Mouse (Mus musculus): Measurements from ENCODE around the gene Gm815.

Gene Gm815

DNA sequence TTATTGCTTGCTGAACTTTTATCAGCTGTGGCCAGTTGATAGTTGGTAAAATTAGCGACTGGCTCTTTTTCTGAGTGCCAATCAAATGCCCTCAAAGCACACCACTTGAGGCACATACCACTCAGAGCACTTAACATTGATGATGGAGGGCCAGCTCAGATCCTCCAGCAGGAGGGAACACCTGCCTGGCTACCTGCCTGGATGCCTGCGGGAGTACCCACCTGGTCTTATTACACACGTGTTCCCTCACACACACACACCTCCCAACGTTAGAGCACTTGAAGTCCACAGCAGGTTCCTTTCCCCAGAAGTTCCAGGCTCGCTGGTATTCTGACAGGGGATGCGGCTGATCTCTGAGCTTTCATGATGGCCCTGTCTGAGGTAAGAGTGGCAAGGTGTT lies at the start of gene Gm815:
Gene Gm815 (plus strand): TSS at position 266 of the 400 bp plus-strand sequence.
- no peak for DNase-seq (ENCODE audit: low spot score)

DNA sequence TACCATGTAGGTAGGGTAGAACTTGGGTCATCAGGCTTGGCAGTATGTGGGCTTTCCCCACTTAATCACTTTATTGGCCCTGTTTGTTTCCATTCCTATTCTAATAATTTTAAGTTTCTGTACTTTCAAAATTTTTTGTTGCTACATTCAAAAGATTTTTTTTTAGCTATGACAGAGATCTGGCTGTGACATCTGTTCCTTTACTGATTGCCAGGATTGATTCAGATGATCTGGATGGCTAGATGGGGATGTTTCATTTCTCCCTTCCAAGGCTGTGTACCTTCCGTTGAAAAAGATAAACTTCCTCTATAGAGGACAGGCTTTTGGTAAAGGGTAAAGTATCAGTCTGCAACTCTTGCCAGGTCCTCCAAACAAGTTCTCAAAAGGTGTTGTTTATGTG lies 48.1 kb upstream of the Gm815 start:
- DNase-seq (ENCODE audit: low spot score): no peak

GRCm38 (mm10) chr19:26843896-26844295 lies 41.8 kb upstream of the Gm815 start:
- DNase-seq (ENCODE audit: low spot score): no peak

DNA sequence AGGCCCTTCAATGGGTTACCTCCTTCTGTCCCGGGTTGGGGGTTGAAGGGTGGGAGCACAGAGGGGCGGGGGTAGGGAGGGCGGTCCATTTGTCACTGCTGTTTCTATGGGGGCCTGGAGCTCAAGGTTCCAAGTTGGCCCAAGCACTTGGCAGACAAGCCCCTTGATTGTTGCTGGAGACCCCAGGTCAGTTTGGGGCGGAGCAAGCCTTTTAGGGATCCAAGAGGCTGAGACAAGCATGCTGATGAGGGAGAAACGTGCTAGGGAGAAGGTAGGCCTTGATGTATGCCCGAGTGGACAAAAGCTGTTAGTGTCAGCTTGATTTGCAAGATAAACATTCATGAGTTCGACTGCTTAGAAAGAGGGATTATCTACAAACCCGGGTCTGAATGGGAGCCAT lies 40.9 kb upstream of the Gm815 start:
- DNase-seq (ENCODE audit: low spot score): no peak

DNA sequence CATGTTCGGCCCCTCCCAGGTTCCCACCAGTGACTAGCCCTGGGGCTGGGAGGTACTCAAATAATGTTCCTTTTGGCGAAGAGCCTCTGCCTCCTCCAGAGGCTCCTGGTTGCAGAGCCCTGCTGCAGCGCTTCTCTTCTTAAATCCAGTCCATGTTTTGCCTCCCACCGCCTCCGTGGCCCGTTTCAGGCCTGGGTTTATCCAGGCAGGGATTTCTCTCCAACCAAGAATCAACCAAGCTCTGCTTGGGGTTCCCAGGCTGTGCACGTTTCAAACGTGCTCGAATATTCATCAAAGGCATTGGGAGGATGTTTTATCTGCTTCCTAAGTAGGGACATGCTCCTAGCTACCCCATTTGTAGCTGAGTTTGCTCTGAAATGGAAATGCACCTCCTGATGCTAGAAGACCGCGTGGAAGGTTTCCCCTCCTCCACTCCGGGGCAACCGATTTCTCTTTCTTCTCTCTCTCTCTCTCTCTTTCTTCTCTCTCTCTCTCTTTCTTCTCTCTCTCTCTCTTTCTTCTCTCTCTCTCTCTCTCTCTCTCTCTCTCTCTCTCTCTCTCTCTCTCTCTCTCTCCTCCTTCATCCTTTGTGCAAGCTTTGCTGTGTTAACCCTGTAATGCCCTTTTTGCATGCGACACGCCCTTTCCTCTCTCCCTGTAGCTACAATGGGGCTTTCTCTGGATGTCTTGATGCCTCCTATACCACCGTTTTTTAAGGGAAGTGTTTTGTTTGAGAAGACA lies 40.2 kb upstream of the Gm815 start:
- peak; percentile 91 for DNase-seq (ENCODE audit: low spot score)

- no peak for DNase-seq (ENCODE audit: low spot score)
Measured at GRCm38 (mm10) chr19:26846017-26846285, 39.7 kb upstream of the Gm815 start.

DNA sequence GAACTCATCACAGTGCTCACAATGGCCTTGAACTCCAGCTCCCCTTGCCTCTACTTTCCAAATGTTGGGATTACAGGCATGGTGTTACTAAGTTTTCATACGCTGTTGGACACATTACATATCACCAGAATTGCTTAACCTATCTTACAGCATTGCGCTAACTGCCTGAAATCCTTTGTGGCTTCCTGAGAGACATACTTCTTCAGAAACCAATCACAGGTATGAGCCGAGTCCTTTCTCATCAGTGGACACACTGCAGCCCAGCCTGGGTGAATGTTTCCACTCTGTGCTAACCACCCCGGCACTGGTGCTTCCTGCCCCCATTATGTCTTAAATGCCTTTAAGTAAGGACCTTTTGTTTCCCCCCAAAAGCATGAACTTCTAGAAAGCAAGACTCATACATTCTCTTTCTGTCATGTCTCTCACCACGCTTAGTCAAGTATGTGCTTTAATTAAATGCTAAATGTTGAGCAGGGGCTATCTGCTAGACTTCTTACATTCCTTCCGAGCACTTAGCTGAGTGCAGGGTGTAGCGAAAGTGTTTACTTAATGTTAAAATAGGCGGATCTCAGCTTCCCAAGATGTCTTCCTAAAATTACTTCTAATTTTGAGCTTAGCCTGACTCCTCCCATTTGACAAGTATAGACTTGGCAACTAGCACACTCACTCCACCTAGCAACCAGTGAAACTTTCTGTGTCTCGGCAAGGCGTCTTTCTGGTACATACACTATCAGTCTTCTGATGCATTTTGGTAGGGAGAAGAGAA lies 34.5 kb upstream of the Gm815 start:
- no peak for DNase-seq (ENCODE audit: low spot score)

DNA sequence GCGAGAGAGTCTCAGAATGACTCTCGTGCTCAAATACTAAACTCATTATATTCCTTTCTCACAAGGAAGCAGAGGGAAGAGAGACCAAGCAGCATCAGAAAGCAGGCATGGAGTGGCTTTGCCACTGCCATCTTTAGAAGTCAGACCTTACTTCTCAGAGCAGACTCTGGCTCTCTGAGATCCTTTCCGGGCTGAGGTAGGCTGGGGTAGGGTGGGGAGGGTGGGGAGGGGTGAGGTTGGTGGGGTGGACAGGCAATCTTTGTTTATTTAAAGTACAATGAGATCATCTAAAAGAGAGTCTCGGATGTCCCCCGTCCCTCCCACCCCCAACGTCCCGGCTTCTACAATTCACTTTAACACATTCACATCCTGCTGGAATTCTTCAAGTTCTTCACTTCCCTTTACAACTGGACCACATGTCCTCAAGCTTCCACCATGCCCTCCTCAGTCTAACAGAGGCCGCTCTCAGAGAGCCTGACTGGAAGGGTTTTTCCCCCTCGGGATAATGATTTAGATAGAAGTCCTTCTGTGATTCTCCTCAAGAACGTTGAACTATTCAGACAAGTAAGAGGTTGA lies 33.3 kb upstream of the Gm815 start:
- no peak for DNase-seq (ENCODE audit: low spot score)

DNA sequence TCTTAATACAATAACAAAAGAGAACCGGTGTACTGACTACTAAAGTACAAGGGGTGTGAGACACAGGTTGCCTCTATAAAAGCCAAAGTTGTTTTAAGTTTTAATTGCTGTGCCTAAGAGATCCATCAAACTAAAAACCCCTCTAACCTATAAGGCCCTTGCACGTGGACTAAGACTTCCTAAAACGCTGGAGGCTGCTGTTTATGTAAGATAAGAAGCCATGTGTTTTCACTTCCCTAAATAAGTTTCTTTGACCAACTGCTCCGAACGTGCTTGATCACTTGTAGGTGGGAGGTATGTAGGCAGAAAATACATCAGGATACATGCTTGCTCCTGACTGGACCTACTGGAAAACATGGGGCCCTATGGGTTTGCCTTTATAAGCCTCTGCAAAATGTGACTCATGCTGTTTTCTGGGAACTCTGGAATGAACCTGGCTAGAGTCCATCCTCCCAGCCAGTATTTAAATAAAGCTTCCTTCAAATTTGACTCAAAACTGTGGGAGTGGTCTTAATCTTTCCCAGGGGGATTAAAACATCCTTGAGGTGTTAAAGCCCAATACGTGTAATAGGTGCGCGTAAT lies 31.9 kb upstream of the Gm815 start:
- peak; percentile 44 for DNase-seq (ENCODE audit: low spot score)

DNA sequence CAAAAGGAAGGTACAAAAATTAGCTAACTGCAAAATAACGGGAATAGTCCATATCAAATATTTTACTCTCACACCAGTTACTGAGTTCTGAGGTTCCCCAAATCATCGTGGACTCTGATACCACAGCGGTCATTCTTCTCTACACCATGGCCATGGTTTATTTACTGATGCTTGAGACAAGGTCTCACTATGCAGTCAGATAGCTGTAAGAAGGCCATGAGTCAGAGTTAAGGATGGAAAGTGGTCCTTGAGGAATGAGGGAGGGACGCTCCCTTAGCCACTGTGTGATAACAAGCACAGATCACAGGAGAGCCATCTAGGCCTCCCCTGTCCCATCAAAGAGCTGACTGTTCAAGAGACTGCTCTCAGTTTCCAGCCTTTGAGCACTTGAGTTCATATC lies 31.0 kb upstream of the Gm815 start:
- DNase-seq (ENCODE audit: low spot score): no peak

GRCm38 (mm10) chr19:26855152-26855551 lies 30.5 kb upstream of the Gm815 start:
- no peak for DNase-seq (ENCODE audit: low spot score)

DNA sequence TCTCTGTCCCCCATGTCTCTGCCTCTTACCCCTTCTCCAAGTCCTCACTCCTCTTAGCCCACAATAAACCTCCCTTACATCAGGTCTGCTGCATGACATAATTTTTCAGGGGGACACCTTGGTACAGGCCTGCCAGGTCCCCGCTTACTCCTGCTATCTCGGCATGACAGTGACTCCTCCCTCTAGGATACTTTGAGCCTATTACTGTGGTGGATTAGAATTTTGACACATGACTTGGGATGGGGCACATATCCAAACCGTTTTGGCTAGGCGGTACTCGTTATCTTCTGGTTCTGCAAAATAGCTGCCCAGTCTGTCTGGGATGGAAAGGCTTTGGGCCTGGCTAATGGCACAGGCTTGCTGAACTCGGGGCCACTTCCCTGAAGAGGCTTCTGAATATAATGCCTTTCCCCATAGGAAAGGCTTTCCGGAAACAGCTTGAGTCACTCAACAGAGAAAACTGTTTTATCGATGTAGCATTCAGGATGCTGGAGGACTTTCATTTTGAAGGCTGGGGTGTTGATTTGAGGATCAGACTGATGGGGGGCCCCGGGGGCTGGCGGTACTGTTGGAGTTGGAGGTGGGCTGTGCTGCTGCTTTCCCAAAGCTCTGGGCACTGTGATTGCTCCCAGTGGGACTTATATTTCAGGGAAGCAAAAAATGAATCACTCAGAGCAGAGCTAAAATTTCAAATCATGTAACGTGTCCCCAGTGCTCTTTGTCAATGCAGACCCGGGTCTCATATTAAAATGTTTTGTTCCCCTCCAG lies 27.1 kb upstream of the Gm815 start:
- no peak for DNase-seq (ENCODE audit: low spot score)

GRCm38 (mm10) chr19:26859195-26859570 lies 26.5 kb upstream of the Gm815 start:
- no peak for DNase-seq (ENCODE audit: low spot score)

- peak; percentile 8 for DNase-seq (ENCODE audit: low spot score)
Measured at GRCm38 (mm10) chr19:26863662-26864061, 22.0 kb upstream of the Gm815 start.

- no peak for DNase-seq (ENCODE audit: low spot score)
Measured at GRCm38 (mm10) chr19:26864975-26865690, 20.5 kb upstream of the Gm815 start.

GRCm38 (mm10) chr19:26865736-26866135 lies 19.9 kb upstream of the Gm815 start:
- no peak for DNase-seq (ENCODE audit: low spot score)

- no peak for DNase-seq (ENCODE audit: low spot score)
Measured at GRCm38 (mm10) chr19:26869591-26869990, 16.1 kb upstream of the Gm815 start.

DNA sequence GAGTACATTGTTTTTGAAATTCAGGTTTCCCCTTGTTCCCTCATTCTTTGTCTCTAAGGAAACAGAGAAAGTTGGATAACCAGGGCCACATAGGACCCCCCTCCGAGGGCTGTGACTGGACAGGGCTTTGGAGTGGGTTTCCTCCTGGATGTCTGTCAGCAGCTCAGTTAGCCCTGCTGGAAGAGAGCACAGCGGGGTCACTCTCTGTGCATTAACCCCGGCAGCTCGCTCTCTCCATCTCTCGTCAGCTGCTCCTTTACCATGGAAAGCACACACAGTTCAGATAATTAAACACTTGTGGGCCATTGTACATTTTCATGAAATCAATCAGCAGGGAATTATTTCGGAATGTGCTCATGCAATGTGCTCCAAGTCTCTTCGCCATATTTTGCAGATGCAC lies 15.4 kb upstream of the Gm815 start:
- no peak for DNase-seq (ENCODE audit: low spot score)

GRCm38 (mm10) chr19:26871096-26871495 lies 14.6 kb upstream of the Gm815 start:
- DNase-seq (ENCODE audit: low spot score): no peak

DNA sequence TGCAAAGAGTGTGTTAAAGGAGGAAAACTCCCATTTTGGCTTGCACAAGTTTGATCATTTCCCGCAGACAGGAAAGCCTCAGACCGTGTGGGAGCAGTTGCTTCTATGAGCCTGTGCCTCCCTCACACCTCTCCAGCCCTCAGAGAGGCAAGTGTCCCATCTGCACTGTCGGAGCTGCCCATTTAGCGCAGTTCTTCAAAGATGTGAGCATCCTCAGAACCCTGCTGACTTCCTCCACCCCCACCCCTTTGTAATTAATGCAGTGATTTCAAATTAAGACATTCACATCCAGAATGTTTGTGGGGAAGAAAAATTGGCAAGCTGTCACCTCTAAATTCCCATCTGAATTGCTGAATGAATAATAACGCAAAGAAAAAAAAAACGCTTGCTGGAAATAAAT lies 12.8 kb upstream of the Gm815 start:
- DNase-seq (ENCODE audit: low spot score): no peak

DNA sequence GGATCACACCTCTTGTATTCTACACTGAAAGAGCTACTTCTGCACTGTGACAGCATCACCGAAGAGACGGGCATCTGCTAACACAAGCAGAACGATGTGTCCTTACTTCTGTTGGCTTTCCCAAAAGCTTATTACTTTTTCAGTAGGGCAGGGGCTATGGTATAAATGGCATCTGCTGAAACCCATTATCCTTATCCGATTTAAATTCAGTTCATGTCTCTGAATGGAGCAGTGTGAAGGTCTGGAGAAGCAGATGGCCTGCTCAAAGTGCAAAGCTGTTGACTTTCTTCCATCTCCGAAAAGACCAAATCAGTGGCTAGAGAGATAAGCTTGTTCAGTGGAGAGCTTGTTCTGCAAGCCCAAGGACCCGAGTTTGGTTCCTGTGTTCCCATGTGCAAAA lies 10.1 kb upstream of the Gm815 start:
- DNase-seq (ENCODE audit: low spot score): no peak
